Mouse (Mus musculus) forebrain, embryonic 10.5 days (tissue): ENCODE measurements at regions not wholly inside any gene's neighbourhood (a gene's known extent, or its start where the extent isn't known, plus 50 kb on each side); places are given as distances from the start of the nearest gene placed in this dataset.
"Not testable (repeated sequence)": the region's sequence is repeated elsewhere in the genome, so short reads cannot be mapped to it uniquely, and the experiment has no call there.

Source experiments
- DNase-seq: peaks from one replicate; pipeline ENCODE4 v3.0.0-alpha.2; 2017; ENCODE audit warnings: low spot score; ENCODE audit errors: extremely low spot score
- H3K27ac ChIP-seq: fragments of 300-500 bp; sonication (generic); 2 replicates; pipeline ENCODE4 v1.5.1; 2016; ENCODE audit warnings: mild to moderate bottlenecking
- H3K27me3 ChIP-seq: fragments of 300-500 bp; sonication (generic); 2 replicates; pipeline ENCODE4 v1.6.1; 2016; ENCODE audit warnings: mild to moderate bottlenecking; ENCODE audit not compliant: poor library complexity, severe bottlenecking
- H3K36me3 ChIP-seq: fragments of 300-500 bp; sonication (generic); replicated peaks from 2 replicates; pipeline ENCODE4 v1.6.1; 2016; ENCODE audit warnings: mild to moderate bottlenecking, moderate library complexity
- H3K4me1 ChIP-seq: fragments of 300-500 bp; sonication (generic); 2 replicates; pipeline ENCODE4 v1.6.1; 2016
- H3K4me3 ChIP-seq: fragments of 300-500 bp; sonication (generic); 2 replicates; pipeline ENCODE4 v1.5.1; 2016; ENCODE audit warnings: mild to moderate bottlenecking, moderate library complexity
- H3K9me3 ChIP-seq: fragments of 300-500 bp; sonication (generic); 2 replicates; pipeline ENCODE4 v1.6.1; 2016; ENCODE audit warnings: mild to moderate bottlenecking, moderate library complexity
- WGBS: fragments of 180-500 bp; shearing (Covaris S2); methylation state at CpG from one replicate; pipeline ENCODE4 v1.1.7; 2016; 5-methylcytosine and 5-hydroxymethylcytosine counted together

GRCm38 (mm10) chr16:55758707-55759067 is 80.0 kb downstream of the Nfkbiz start:
- WGBS, result 88% methylated on average over 11 of the region's 11 CpGs

GRCm38 (mm10) chr16:55757952-55758706 is 80.6 kb downstream of the Nfkbiz start:
- Histone ChIP-seq H3K36me3 (no peaks in the 10 kb centered on the region), H3K9me3 (no peaks in the 10 kb centered on the region), H3K4me1 (no peaks in the 10 kb centered on the region), H3K27me3 (no peaks in the 10 kb centered on the region), H3K27ac (no peak overlapping the region), H3K4me3 (no peak overlapping the region)
- 87% methylated on average over 4 of the region's 5 CpGs for WGBS
- DNase-seq, result no peak

More at GRCm38 (mm10) chr16:55758707-55759067, 80.0 kb downstream of the Nfkbiz start:
- Histone ChIP-seq H3K4me1 (no peaks in the 10 kb centered on the region), H3K36me3 (no peaks in the 10 kb centered on the region), H3K27ac (no peak overlapping the region), H3K9me3 (no peaks in the 10 kb centered on the region), H3K27me3 (no peaks in the 10 kb centered on the region), H3K4me3 (no peak overlapping the region)
- no peak for DNase-seq

GRCm38 (mm10) chr16:55757422-55757815 is 81.3 kb downstream of the Nfkbiz start:
- not testable (repeated sequence) for H3K4me3 ChIP-seq, H3K27me3 ChIP-seq, H3K36me3 ChIP-seq, H3K9me3 ChIP-seq, H3K27ac ChIP-seq, DNase-seq, H3K4me1 ChIP-seq
- 94% methylated on average over 3 of the region's 3 CpGs for WGBS

GRCm38 (mm10) chr16:55756764-55757421 is 81.8 kb downstream of the Nfkbiz start:
- H3K27me3 ChIP-seq, result no peaks in the 10 kb centered on the region
- H3K4me1 ChIP-seq, result no peaks in the 10 kb centered on the region
- DNase-seq, result no peak
- H3K9me3 ChIP-seq, result no peaks in the 10 kb centered on the region
- H3K4me3 ChIP-seq, result no peak overlapping the region
- WGBS, result 93% methylated on average over 15 of the region's 15 CpGs
- H3K36me3 ChIP-seq, result no peaks in the 10 kb centered on the region
- no peak overlapping the region for H3K27ac ChIP-seq

GRCm38 (mm10) chr16:55755309-55755832 is 83.3 kb downstream of the Nfkbiz start:
- WGBS, result 84% methylated on average over 6 of the region's 6 CpGs
- Histone ChIP-seq H3K27me3 (no peaks in the 10 kb centered on the region), H3K9me3 (no peaks in the 10 kb centered on the region), H3K4me1 (no peaks in the 10 kb centered on the region), H3K4me3 (no peak overlapping the region), H3K27ac (no peak overlapping the region), H3K36me3 (no peaks in the 10 kb centered on the region)
- no peak for DNase-seq

- no peak overlapping the region for H3K4me3 ChIP-seq
- 94% methylated on average over 14 of the region's 14 CpGs for WGBS
- no peak for DNase-seq
- H3K27ac ChIP-seq, result no peak overlapping the region
- no peaks in the 10 kb centered on the region for H3K9me3 ChIP-seq
- no peaks in the 10 kb centered on the region for H3K36me3 ChIP-seq
- no peaks in the 10 kb centered on the region for H3K4me1 ChIP-seq
- no peaks in the 10 kb centered on the region for H3K27me3 ChIP-seq
These were observed 84.5 kb downstream of the Nfkbiz start for GRCm38 (mm10) chr16:55754092-55754763.

- H3K9me3 ChIP-seq, result no peaks in the 10 kb centered on the region
- DNase-seq, result no peak
- 83% methylated on average over 4 of the region's 4 CpGs for WGBS
These were observed 85.3 kb downstream of the Nfkbiz start for GRCm38 (mm10) chr16:55753380-55753779.

GRCm38 (mm10) chr16:55747250-55747649 is 91.4 kb downstream of the Nfkbiz start:
- 80% methylated on average over 2 of the region's 2 CpGs for WGBS
- H3K9me3 ChIP-seq, result no peaks in the 10 kb centered on the region
- H3K4me1 ChIP-seq, result no peaks in the 10 kb centered on the region
- H3K27ac ChIP-seq, result no peak overlapping the region
- H3K4me3 ChIP-seq, result no peak overlapping the region
- H3K36me3 ChIP-seq, result no peaks in the 10 kb centered on the region
- no peak for DNase-seq
- H3K27me3 ChIP-seq, result no peaks in the 10 kb centered on the region

More at GRCm38 (mm10) chr16:55753380-55753779, 85.3 kb downstream of the Nfkbiz start:
- Histone ChIP-seq H3K4me3 (no peak overlapping the region), H3K27ac (no peak overlapping the region), H3K36me3 (no peaks in the 10 kb centered on the region), H3K27me3 (no peaks in the 10 kb centered on the region), H3K4me1 (no peaks in the 10 kb centered on the region)

GRCm38 (mm10) chr16:55746159-55746558 is 92.5 kb downstream of the Nfkbiz start:
- Histone ChIP-seq H3K27ac (no peak overlapping the region), H3K27me3 (no peaks in the 10 kb centered on the region), H3K36me3 (no peaks in the 10 kb centered on the region), H3K9me3 (no peaks in the 10 kb centered on the region), H3K4me3 (no peak overlapping the region), H3K4me1 (no peaks in the 10 kb centered on the region)
- no peak for DNase-seq
- WGBS, result 60% methylated on average over 3 of the region's 3 CpGs

- Histone ChIP-seq H3K27me3 (no peaks in the 10 kb centered on the region), H3K36me3 (no peaks in the 10 kb centered on the region), H3K4me3 (no peak overlapping the region), H3K9me3 (no peaks in the 10 kb centered on the region), H3K27ac (no peak overlapping the region), H3K4me1 (no peaks in the 10 kb centered on the region)
- WGBS, result 82% methylated on average over 3 of the region's 3 CpGs
- DNase-seq, result no peak
These were observed 93.6 kb downstream of the Nfkbiz start for GRCm38 (mm10) chr16:55745094-55745493.

GRCm38 (mm10) chr16:55741099-55741863 is 97.4 kb downstream of the Nfkbiz start:
- 91% methylated on average over 2 of the region's 2 CpGs for WGBS
- Histone ChIP-seq H3K36me3 (no peaks in the 10 kb centered on the region), H3K27me3 (no peaks in the 10 kb centered on the region), H3K4me3 (no peak overlapping the region), H3K4me1 (no peaks in the 10 kb centered on the region), H3K9me3 (no peaks in the 10 kb centered on the region), H3K27ac (no peak overlapping the region)
- DNase-seq, result no peak

GRCm38 (mm10) chr16:55738741-55739140 is 100.0 kb downstream of the Nfkbiz start:
- no peak for DNase-seq
- Histone ChIP-seq H3K27me3 (no peaks in the 10 kb centered on the region), H3K36me3 (no peaks in the 10 kb centered on the region), H3K9me3 (no peaks in the 10 kb centered on the region), H3K4me1 (no peaks in the 10 kb centered on the region), H3K4me3 (no peak overlapping the region), H3K27ac (no peak overlapping the region)
- WGBS, result 92% methylated on average over 4 of the region's 4 CpGs
